Mouse (Mus musculus): ENCODE data around the gene Krt77.

The Krt77 gene

DNA sequence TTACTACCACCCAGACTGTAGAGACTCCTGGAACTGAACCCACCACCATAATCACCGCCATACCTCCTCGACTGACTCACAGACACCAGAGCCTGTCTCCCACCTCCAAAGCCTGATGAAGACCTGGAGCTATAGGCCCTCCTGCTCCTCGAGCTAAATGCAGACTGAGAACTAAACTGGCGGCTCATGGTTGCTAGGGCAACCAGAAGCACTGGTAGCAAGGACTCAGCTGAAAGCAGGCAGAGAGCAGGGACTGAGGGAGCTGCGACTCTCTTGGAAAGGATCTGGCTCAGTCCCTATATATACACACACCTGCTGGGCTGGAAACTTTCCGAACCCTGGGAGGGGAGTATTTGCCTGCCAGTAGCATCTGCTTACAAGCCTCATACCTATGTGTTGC, at the start of gene Krt77:
Gene Krt77 (minus strand): TSS at position 275 of the 400 bp plus-strand sequence.
- DNase-seq (ENCODE audit: low spot score in 2 of 2) = no peak

DNA sequence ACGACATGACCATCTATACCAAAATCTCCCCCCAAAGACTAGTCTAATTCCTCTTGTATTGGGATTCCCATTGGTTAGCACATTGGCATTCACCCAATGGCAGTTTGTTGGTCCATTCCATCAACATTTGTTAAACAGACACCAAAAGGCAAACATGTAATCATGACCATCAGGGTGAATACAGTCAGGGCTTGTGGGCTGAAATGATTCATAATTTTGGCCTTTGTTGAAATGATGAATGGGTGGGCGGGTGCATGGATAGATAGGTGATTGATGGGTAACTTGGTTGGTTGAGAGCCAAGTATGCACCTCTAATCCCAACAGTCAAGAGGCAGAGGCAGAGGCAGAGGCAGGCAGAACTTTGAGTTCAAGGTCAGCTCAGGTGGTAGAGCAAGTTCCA, 46.6 kb upstream of the Krt77 start:
- no peak for DNase-seq (ENCODE audit: low spot score in 2 of 2)

DNA sequence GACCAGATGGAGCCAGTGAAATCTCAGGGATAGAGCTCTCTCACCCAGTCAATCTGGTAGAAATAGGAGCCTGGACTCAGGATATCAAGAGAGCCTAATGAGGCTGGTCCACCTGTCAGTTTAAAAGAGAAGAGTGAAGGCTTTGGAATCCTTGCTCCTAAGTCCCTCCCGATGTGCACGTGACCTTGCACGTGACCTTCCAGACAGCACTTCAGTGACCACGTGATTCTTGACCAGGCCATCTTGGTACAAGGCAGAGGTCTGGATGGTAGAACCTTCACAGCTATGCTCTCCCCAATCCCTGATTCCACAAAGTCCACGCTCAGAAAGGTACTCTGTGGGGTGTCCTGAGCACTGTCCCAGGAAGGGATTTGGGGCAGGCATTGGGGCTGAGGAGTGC, 35.3 kb upstream of the Krt77 start:
- DNase-seq (ENCODE audit: low spot score in 2 of 2) = no peak

DNA sequence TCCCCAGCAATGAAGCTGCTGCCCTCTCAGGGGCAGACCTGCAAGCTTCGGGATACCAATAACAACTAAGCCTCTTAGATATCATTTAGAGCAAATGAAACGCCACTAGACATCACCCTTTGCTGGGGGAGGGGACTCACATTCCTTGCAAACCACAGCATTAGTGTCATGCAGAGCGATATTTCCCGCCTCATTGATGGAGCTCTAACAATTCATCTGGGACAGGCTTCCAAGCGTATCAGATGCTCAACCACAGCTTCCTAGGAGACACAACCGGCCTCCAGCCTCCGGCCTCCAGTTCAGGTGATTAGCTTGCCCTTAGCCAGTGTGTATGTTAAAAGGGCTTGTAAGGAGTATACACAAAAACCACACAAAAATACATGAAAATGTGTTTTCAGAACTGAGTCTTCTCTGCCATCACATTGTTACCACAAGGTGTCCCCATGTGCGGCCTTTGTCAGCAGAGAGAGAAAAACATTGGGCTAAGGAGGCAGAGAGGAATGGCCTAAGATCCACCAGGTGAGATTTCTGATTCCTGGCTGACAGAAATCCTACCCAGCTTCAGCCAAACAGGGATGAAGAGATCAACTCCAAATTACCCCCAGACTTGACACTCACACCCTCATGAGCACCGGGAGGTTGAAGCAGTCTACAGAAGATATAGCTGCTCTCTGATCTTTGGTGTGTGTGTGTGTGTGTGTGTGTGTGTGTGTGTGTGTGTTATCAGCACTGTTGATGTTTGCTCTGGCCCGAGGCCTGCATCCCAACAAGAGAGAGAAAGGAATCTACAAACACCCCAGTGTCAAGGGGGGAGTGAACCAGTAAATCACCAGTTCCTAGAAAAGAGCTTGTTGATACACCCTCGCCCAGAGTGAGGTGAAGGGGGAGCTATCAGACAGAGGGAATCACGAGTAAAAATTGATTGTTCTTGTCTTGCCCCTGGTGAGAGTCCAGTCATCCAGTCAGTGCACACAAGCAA, 33.0 kb upstream of the Krt77 start:
- peak; percentile 26 to 36 for DNase-seq (ENCODE audit: low spot score in 2 of 2)

DNA sequence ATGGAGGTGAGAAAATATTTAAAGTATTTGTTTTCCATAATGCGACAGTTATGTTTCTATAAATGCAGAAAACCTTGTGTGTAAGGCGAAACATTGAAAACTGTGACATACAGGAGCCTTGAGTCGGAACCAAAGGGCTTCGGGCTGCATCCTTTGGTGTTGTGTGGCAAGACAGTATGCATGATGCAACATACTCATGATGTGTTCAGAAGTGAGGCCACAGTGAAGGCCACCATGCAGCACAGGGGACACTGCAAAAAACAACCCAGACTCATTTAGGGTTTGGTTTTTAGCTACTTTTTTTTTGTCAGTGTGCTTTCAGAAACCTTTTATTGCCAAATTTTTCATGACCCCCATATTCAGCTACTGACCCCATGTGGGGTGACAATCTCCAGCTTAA, 25.7 kb upstream of the Krt77 start:
- no peak for DNase-seq (ENCODE audit: low spot score in 2 of 2)

DNA sequence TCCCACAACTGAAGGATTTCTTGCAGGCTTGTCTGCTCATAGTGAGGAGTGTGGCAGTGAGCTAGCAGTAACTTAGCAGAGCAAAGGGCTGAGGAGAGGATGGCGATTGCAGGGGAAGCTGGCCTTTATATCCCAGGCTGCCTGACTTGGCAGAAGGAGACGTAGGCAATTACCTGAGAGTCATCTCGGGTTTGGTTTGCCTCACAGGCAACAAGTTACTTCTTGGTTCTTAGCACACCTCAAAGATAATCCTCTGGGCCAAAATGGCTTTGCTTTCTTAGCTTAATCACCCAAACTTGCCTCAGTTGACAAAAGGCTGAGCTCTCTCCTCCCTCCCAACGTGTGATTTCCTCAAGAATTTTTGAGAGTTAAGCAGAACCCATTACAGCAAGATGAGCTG, 23.3 kb upstream of the Krt77 start, which contains the start of gene Krt76:
Gene Krt76 (minus strand): TSS at position 101 of the 400 bp plus-strand sequence.
- no peak for DNase-seq (ENCODE audit: low spot score in 2 of 2)

DNA sequence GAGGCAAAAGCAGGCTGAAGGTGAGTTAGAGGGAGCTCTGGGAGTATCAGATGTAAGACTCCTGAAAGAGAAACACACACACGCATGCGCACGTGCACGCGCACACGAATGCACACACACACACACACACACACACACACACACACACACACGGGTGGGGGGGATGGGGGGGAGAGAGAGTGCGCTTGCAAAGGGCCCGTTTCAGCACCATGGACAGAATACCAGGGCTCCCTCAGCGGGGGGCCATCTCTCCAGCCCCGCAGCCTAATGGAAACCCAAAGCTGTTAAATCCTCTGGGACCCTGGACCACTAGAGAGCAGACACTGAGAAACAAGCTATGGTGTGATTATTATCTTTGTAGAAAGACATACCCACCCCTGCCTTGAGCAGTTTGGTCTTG, 10.3 kb upstream of the Krt77 start:
- no peak for DNase-seq (ENCODE audit: low spot score in 2 of 2)

DNA sequence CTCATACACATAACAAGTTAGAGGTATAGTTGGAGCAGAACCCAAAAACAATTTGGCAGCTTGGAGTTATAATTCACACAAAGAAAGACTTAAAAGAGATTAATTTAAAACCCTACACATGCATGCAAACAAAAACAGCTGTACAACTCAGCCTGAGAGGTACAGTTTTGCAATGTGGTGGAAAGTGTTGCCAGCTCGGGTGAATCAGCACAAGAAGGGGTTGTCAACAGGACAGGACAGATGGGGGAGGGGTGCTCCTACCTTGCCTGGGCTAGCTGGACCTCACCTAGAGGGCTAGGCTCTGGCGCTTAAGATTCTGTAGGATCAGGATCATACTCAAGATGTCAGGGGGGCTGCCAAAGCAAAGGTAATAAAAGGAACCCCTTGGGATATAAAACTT, 8.5 kb upstream of the Krt77 start:
- no peak for DNase-seq (ENCODE audit: low spot score in 2 of 2)

DNA sequence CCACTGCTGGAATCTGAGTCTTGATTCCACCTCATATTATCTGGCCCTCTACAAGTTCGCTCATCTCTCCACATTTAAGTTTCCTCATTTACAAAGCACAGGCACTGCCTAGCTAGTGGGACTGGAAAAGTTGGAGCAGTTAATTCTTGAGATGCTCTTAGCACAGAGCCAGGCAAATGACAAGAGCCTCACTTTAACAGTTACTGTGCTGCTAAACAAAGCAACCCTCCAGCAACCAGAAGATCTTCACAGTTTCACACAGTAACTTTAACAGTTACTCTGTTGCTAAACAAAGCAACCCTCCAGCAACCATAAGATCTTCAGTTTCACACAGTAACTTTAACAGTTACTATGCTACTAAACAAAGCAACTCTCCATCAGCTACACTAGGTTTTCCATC, 4.9 kb upstream of the Krt77 start:
- DNase-seq (ENCODE audit: low spot score in 2 of 2) = no peak

DNA sequence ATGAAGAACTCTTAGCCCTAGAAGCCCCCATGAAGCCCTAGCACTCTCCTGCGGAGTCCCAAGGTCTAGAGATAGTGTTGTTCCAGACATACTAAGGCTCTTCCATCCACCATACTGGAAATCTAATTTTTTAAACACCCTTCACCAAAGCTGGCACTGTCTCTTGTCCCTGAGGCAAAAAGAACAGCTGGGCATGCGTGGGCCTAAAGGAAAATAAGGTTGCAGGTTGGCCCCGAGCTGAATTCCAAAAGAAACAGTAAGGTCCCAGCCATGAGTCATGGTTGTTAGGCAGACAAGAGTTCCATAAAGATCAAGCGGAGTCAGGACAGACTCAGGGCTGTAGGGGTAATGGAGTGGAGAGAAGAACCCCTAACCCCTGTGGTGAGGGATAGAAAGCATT, 3.7 kb upstream of the Krt77 start:
- DNase-seq (ENCODE audit: low spot score in 2 of 2) = no peak

DNA sequence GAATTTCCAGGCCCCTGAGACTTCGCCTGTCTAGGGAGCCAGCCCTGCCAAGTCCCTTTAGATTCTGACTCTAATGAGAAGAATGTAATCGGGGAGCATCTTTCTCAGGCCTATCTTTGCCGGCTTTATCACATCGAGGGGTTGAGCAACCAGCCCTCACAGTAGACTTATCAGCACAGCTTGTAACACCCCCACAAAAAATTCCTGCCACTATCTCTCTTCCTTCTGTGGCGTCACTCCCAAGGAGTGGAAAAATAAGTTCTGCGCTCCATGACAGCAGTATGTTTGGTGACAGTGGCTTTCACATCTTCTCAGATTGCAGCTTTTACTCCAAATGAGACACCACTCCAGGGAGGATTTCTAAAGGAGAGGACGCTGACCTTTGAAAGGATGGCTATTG, 2.8 kb downstream of the Krt77 start:
- DNase-seq (ENCODE audit: low spot score in 2 of 2) = no peak

DNA sequence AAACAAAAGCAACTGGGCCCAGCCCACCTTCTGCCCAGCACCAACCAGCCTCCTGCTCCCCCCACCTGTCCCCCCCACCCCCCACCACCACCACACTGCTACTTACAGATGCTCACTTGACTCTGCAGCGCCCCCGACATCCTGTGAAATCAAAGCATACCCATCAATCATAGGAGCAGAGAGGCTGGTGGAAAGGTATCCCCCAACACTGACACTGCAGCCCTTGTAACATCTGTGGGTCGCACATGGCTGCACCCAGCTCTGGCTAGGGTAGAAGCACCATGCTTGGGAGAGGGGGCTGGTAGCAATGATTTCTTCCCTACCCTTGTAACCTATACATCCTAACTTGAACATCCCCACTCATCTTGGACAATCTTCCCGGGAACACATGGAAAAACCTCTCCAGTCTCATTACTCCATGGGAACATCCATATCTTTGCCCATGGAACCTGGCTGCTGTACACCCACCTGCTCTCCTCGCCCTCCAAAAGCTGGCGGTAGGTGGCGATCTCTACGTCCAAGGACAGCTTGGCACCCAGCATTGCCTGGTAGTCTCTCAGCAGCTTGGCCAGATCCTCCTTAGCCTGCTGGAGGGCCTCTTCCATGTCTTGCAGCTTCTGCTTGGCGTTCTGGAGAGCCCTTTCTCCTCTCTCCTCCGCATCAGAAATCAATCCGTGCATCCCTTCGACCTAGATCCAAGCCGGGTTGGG, 8.9 kb downstream of the Krt77 start:
- DNase-seq (ENCODE audit: low spot score in 2 of 2) = no peak

DNA sequence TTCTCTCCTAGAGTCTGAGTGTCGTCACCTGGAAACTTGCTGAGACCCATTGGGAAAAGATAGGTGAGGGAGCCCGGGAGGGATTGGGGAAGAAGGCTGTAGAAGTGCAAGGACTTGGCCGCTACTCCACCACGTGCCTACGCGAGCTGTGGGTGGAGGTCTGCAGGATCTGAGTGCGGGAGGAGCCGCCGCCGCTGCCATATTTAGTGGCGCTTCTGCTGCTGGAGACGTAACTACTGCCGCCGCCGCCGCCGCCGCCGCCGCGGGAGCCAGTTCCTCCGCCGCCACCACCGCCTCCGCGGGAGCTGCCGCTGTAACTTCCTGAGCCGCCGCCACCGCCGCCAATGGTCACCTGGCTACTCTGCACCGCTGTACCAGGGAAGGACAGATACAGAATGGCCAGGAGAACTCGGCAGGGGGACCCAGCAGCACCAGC, 9.8 kb downstream of the Krt77 start:
- DNase-seq (ENCODE audit: low spot score in 2 of 2) = peak; percentile 35 to 45

DNA sequence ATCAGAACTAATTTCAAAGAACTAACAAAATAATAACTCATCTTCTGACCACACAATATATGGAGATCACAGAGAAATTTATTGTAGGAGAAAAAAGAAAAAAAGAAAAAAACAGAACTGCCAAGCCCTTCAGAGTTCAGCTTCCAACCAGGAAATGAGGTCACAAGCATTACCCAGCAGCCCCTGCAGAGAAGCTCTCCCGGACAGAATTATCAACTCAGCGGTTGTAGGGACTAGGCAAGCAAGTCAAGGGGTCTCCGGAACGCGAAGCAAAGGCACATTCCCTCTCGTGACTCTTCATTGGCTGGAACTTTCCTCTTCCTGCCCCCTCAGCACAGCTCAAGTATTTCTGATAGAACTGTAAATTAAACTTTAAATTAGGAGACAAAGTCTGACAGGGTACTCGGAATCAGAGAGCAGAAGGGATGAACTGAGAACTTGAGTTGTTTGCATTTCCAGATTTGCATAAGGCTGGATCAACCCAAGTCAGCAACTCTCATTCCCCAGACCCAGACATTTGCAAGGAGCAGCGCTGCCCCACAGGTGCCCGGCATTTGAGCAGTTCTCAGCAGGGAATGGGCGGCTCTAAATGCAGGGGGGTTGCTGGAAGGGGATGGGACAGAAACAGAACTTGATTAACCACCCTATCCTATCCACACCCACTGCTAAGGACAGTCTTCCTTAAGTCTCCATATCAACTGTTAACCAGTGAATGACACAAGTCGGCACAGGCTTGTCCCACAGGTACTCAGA, 10.7 kb downstream of the Krt77 start:
- DNase-seq (ENCODE audit: low spot score in 2 of 2) = no peak

DNA sequence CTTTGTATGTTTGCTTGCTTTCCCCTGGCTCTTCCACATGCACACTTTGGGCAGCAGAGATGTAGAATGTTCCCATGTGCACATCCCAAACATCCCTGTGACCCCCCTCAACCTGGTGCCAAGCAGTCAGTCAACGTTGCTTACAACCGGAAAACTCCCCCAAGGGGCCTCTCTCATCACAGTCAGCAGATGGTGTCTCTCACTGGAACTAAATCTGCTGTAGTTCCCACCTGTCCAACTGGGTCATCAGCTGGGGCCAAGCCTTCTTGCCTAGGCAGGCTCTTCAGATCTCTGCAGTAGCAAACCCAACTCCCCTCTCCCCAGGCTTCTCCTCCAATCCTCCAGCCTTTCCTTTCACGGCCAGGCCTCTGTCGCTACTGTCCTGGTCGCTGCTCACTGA, 12.8 kb downstream of the Krt77 start:
- no peak for DNase-seq (ENCODE audit: low spot score in 2 of 2)

DNA sequence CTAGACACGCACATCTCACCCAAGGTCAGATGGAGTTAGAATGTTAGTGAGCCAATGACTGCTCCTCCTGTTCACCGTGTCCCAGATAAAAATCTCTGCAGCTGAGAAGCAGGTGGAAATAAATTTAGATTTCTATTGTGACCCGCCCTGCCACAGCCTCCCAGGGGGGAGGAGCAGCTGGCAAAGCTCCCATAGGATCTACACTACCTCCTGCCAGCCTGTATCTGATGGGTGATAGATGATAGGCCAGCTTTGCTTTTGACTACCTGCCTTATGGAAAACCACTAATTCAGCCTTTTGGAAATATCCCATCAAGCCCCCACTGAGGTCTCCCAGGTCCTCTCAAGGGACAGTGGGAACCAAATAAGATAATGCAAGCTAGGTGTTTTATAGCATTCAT, 13.8 kb downstream of the Krt77 start:
- peak; percentile 28 to 38 for DNase-seq (ENCODE audit: low spot score in 2 of 2)

DNA sequence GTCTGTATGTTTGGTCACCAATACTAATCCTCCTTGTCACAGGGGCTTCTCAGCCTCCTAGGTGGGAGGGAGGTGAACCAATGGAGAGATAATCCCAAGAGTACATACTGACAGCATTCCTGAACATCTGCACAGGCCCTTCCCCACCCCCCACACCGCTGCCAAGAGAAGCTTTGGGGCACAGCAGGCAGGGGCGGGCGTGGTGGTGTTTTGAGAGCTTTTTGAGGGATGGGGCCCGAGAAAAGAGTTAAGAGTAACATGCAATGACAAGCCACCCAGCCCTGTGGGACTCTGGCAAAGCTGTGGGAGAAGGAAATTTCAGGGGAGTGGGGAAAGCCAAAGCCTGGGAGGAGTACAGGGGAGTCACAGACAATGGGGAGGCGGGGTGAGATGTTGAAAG, 15.2 kb downstream of the Krt77 start:
- DNase-seq (ENCODE audit: low spot score in 2 of 2) = no peak

DNA sequence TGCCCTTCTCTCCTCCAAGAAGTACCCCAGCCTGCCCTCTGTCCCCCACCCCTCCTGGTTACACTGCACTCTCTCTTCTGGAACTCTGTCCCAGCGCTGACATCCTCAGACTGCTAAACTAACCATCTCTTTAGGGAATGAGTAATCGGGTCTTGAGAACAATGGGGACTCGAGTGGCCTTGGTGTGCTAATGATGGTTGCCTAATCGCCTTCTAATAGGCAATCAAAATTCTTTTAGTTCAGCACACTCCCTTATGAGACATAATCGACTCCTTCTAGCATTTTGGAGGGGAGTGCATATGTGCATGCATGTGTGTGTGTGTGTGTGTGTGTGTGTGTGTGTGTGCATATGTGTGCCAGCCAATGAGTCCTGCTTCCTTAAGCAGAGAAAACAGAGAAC, 16.9 kb downstream of the Krt77 start:
- no peak for DNase-seq (ENCODE audit: low spot score in 2 of 2)

DNA sequence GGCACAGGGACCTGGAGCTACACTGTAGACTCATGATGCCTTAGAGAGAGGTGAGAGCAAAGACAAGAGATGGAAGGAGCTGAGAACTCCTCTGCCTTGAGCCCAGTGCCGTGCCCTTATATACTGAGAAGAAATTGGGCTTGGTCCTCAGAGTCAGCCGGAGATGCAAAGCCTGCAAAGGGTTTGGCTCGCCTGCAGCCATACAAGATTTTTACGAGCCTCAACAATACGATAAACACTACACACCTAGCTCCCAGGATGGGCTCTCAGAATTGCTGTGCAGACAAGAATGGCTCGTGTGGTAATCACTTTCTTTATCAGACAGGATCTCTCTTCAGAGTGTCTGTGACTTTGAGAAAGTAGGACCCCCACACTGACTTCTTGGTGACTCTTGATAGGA, 18.8 kb downstream of the Krt77 start, which contains the start of gene Krt1:
Gene Krt1 (minus strand): TSS at position 101 of the 400 bp plus-strand sequence.
- no peak for DNase-seq (ENCODE audit: low spot score in 2 of 2)

DNA sequence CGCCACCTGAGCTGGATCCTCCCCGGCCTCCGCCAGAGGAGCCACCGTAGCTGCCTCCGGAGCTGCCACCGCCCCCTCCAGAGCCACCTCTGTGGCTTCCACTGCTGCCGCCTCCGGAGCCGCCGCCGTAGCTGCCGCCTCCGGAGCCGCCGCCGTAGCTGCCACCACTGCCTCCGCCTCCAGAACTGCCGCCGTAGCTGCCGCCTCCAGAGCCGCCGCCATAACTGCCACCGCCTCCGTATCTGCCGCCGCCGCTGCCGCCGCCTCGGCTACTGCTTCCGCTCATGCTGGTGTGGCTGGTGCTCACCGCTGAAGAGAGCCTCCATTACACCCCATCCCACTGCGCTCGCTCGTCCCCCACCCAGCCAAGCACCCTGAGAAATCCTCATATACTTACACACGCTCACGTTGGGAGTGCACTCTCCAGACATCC, 23.5 kb downstream of the Krt77 start:
- DNase-seq (ENCODE audit: low spot score in 2 of 2) = peak in 1 of 2 experiments; percentile 36

DNA sequence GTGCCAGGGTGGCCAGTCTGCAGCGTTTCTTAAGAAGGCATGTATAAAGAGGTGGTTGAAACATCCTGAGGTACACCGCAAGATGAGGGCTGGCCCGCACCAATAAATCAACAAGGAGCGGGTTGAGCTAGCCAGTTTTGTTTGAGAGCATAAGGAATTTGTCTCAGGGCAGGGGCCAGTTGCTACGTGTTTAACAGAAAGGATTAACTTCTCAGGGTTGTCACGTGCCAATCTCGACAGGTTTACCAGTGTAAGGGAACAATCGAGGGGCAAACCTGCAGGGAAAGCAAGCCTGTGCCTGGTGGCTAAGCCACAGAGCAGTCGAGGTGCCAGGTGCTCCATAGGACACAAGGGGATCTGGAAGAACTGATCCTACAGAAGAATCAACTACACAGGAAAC, 26.3 kb downstream of the Krt77 start:
- peak; percentile 32 to 43 for DNase-seq (ENCODE audit: low spot score in 2 of 2)

DNA sequence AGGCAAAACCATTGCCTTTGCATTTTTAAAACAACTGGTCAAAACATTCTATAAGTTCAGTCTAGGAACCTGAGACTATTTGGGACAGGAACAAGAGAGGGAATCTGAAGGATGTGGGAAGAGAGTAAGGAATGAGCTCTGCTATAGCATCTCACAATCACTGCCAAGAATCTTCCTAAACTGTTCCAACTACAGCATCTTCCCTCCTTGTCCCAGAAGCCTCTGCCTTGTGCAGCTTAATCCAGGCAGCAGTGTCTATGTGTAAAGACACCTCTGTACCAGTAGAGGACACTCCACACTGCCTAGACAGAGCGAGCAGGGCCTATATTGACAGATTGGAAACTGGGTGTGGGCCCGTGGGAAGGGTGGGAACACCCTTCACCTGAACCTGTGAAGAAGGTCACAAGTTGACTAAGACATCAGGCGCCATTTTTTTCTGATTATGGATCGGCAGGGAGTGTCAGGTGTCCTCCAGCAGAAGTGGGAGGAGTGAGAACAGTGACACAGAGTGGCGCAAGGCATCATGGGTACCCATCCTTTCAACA, 34.6 kb downstream of the Krt77 start:
- no peak for DNase-seq (ENCODE audit: low spot score in 2 of 2)
